Mouse (Mus musculus): ENCODE results near the gene Pgd.
"Not testable (repeated sequence)": the region's sequence is repeated elsewhere in the genome, so short reads cannot be mapped to it uniquely, and the experiment has no call there.

The Pgd gene

DNA sequence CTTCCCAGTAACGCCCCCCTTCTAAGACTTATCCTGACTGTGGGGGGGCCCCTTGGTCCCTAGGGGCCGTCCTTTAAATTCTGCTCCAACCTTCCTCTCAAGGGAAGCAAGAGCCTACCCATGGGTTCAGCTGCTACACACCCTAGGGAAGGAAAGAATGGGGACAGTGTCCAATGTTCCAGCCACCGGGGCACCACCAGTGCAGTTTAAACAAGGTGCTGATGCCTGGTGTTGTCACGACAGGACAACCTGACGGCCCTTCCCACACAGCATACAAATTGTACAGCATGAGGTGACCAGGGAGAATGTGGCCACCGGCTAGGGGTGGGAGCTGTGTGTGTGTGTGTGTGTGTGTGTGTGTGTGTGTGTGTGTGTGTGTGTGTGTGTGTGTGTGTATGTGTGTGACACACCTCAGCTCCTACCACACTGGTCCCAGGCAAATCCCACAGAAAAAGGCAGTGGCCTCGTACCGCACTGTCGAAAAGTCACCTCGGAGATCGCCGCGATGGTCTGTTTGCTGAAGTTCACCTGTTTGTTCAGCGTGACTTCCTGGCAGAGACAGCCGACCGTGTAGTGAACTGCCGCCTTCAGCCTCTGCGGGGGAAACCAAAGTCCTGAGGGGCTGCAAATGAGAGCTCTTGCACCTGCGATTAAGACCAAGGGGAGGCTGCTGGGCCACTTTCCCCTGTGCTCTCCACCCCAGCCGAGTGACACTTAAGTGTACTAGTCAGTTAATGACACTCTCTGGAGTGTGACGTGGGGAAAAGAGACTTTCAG lies 34.6 kb downstream of the Pgd start:
- DNase-seq (ENCODE audit: low spot score): no peak

DNA sequence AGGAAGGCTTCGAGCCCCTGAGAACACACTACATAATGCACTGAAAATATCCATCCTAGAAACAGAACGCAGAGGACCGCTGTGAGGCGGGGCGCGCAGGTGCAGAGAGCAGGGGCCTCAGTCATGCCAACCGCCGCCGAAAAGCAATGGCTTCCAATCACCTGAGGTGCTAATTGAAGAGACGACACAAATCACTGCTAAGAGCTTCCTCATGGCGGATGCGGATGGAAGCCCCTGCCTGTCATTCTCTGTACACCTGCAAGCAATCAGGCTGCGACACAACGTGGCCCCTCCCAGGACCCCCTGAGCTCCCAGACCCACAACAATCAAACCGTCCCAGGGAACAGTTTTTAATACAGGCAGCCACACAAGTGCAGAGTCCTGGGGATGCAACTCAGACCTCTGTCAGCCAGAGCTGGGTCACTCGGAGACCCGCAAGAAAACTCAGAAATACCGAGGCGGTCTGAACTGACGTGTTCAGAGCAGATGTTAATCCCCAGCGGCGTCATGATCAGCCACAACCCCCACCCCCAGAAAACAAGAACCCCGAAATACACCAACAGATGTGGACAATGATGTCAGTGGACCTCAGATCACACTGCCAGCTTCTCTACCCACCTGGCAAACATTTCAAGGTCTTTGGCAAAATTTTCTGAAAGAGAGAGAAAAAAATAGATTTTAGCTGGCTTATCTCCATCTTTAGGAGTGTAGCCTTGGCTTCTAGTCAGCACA lies 35.4 kb downstream of the Pgd start:
- DNase-seq (ENCODE audit: low spot score): no peak

DNA sequence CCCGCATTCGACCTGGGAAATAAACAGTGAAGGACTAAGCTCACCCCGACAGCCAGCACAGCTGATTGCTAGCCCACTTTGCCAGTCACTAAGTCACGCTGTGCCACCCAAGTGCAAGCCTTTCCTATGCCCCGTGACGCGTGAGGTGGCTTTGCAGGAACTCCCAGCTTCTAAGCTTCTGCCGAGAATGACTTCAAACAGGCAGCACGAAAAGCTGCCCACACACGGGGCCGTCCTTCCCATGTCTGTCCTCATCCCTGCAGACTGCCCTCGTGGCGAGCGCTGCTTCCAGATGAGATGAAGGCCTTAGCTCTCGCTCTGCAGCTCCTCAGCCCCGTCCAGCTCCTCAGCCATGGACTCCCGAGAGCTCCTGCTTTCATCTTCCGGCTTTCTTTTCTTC lies 38.1 kb downstream of the Pgd start:
- DNase-seq (ENCODE audit: low spot score): no peak

DNA sequence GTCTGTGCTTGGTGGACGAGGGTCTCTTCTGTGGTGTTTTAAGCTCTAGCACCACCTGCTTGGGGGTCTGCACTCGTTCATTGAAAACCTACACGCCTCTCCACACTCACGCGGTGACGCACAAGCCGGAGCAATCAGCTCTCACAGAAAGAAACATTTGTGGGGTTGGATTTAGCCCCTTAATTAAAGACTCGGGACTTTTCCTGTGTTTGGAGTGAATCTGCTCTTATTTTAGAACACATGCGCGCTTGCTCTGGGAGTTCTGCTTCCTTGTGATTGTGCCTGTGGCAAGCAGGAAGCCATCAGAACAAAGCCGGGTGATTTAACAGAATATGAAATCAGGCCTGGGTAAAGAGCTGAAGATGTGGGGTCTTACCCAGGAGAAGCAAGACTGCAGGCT lies 39.9 kb downstream of the Pgd start, which contains the start of gene Cort:
Gene Cort (minus strand): TSS at position 101 of the 400 bp plus-strand sequence.
- no peak for DNase-seq (ENCODE audit: low spot score)

DNA sequence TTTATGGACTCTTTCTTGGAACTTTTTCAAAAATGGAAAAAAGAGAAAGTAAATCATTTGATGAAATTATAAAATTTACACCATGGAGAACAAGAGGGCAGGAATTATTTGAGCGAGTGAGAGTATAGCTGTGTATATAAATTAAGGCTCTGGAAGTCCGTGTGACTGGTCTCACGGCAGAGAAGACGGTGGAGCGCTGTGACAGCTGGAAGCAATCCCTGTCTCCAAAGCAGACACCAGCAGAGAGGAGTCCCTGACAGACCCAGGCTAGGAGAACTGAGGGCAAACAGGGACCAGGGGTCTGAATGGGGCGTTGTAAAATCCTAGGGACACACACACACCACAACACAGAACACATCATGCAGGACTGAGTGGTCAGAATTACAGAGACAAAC lies 40.5 kb downstream of the Pgd start:
- DNase-seq (ENCODE audit: low spot score): no peak

DNA sequence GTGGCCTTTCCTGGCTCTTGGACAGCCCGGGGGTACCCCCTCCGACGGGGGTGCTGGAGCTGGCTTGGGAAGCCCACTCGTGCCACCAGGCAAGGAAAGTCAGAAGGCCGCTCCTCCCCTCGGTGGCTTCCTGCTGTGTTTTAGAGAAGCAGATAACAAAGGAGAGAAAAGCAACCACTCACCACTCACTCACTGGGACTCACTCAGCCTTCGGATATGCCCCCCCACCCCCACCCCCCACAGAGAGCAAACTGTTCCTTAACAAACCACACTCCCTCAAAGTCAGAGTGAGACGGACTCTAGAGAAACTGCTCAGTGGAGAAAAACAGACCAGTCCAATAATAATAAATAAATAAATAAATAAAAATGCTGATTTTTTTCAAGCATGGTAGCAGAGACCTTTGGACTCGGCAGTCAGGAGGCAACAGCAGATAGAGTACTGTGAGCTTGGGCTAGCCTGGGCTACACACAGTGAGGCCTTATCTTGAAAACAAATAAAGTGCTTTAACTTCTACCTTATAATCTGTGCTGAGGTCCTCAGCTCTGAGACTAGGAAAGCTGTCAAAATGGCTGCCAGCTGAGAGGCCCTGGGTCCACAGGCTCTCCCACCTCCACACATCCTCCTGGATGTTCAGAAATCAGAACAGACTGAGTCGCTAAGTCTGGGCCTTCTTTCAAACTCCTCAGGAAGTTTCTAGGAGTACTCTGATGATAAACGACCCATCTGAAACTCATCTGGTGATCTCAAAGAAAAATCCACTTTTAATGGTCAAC lies 41.0 kb downstream of the Pgd start:
- no peak for DNase-seq (ENCODE audit: low spot score)

DNA sequence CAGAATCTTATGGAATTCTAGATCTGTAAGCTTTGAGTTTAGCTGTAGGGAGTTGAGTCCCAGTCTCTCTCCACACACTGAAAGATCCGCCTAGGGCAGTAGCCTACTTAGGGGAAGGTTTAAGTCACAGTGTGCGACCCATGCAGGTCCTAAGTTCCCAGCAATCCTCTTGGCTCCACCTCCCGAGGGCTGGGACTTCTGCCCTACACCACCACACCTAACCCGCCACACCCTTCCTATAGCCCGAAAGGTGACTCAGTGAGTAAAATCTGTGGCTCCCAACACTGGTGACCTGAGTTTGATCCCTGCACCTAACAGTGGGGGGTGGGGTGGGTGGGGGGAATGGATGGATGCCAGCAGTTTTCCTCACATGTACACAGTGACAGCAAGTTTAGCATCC lies 43.1 kb downstream of the Pgd start:
- no peak for DNase-seq (ENCODE audit: low spot score)

DNA sequence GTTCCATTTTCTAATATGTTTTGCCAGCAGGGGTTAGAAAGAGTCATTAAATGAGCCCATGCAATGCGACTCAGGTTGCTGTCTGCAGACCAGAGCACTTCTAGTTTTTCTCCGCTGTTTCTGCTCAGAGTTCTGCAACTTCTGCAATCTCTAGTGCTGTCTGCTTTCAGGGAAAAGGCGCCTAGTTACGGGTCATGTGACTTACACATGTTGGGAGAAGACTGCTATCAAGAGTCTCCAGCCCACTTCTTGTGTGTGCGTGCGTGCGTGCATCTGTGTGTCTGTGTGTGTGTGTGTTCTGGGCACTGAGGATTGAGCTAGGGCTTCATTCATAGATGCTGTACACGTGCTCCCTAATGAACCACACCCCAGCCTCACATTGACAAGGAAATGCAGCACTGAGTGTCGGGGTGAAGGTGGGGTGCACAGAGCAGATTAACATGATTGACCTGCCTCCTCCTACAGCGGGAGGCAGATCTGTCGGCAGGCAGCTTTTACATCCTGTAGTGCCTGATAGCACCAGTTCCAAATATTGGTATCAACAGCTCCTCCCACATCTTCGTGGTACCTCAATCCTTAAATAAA lies 46.5 kb downstream of the Pgd start:
- not testable (repeated sequence) for DNase-seq (ENCODE audit: low spot score)

DNA sequence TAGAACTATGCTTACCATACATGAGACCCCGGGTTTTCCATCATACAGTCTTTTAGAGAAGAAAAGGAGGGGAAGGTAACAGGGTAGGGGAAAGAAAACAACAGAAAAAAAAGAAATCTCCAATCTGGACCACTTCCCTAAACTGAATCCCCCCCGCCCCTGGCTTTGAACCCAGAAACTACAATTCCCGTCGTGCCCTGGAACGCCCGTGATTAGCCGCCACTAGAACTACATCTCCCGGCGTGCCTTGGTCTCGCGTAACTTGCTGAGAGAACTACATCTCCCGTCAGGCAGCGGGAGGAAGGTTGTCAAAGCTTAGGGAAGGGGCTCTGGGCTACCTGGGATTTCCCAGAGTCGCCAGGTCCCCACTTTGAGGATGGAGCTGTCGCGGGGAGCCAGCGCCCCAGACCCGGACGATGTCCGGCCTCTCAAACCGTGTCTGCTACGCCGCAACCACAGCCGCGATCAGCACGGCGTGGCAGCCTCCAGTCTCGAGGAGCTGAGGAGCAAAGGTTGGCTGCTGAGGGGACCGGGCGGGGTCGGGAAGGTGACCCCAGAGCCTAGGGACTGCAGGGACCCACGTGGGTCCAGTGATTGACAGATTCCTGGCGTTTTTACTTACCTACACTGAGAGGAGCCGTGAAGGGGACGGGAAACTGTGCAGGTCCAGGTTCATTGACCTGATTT lies 62.6 kb downstream of the Pgd start, which contains the start of gene Dffa:
Gene Dffa (plus strand): TSS at position 272 of the 687 bp plus-strand sequence.
- DNase-seq (ENCODE audit: low spot score): peak; percentile 98

DNA sequence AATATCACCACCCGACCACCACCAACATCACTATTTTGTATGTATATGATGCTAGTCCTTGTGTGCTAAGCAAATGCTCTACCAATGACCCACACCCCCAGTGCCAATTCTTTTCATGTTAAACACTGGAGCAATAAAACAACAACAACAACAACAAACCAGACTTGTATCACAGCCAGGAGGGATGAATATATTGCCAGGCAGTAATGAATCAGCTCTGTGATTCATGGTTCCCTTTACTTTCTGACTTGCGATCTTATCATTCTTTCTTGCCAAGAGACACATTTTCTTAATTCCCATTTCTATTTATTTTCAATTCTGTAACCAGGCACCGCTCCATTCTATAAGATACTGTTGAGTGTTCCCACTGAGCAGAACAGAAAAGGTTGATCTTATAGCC lies 65.1 kb downstream of the Pgd start:
- no peak for DNase-seq (ENCODE audit: low spot score)

DNA sequence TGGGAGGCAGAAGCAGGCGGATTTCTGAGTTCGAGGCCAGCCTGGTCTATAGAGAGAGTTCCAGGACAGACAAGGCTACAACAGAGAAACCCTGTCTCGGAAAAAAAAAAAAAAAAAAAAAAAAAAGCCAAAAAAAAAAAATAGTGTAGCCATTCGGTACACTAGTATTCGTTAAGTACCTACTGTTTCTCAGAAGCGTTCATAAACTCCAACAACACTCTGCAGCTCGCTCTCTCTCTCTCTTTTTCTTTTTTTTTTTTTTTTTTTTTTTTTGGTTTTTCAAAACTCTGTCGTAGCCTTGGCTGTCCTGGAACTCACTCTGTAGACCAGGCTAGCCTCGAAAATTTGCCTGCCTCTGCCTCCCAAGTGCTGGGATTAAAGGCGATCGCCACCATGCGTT lies 66.1 kb downstream of the Pgd start:
- not testable (repeated sequence) for DNase-seq (ENCODE audit: low spot score)
